Mouse (Mus musculus): Measurements from ENCODE around the gene Akt1s1. TPM values are rescaled to one million over a fixed set of nuclear protein-coding genes. Genes with fewer than 3 reads are reported as not detected.

Akt1s1 gene
- total and polyA plus RNA-seq, 2 experiments from 2014 or later = 81.8 to 91.8 TPM

- peak overlapping the region; percentile 84 for H3K27ac ChIP-seq (ENCODE audit: low read depth)
- TF ChIP-seq EP300 (IDR thresholded peaks at IDR 0.05; ENCODE audit: low read depth) (no peak), CTCF (IDR thresholded peaks at IDR 0.05; ENCODE audit: low read depth) (no peak)
- no peaks in the 10 kb centered on the region for H3K9me3 ChIP-seq (replicated peaks; ENCODE audit: control insufficient read depth, low read length)
- peak overlapping the region; percentile 74 for H3K9ac ChIP-seq (replicated peaks; ENCODE audit: low read depth, low read length)
- H3K27me3 ChIP-seq (ENCODE audit: control insufficient read depth, insufficient read depth, low read length) = no peaks in the 10 kb centered on the region
- ATAC-seq (ENCODE audit: insufficient read depth, low read depth) (no peak), DNase-seq (ENCODE audit: low spot score) (no peak)
- H3K4me3 ChIP-seq (ENCODE audit: low read depth, low read length) = peak overlapping the region; percentile 84
- WGBS = 29% methylated on average over 8 of the region's 8 CpGs
- peaks cover 18% of the 10 kb centered on the region for H3K36me3 ChIP-seq (replicated peaks; ENCODE audit: control insufficient read depth, insufficient read depth, low read length)
- H3K4me1 ChIP-seq (ENCODE audit: control insufficient read depth, insufficient read depth) = peaks cover 24% of the 10 kb centered on the region
- peak overlapping the region; percentile 95 for H3K4me2 ChIP-seq (ENCODE audit: low read depth, low read length)
These were observed 9.1 kb downstream of the Akt1s1 start for GRCm38 (mm10) chr7:44857905-44858304.

GRCm38 (mm10) chr7:44859896-44860295, 11.1 kb downstream of the Akt1s1 start:
- WGBS = 86% methylated on average over 11 of the region's 11 CpGs
- Histone ChIP-seq H3K9me3 (replicated peaks; ENCODE audit: control insufficient read depth, low read length) (no peaks in the 10 kb centered on the region), H3K27ac (ENCODE audit: low read depth) (no peak overlapping the region), H3K4me1 (ENCODE audit: control insufficient read depth, insufficient read depth) (peaks cover 25% of the 10 kb centered on the region), H3K4me2 (ENCODE audit: low read depth, low read length) (no peak overlapping the region), H3K36me3 (replicated peaks; ENCODE audit: control insufficient read depth, insufficient read depth, low read length) (peaks cover 35% of the 10 kb centered on the region), H3K27me3 (ENCODE audit: control insufficient read depth, insufficient read depth, low read length) (no peaks in the 10 kb centered on the region), H3K9ac (replicated peaks; ENCODE audit: low read depth, low read length) (no peak overlapping the region), H3K4me3 (ENCODE audit: low read depth, low read length) (no peak overlapping the region)
- ATAC-seq (ENCODE audit: insufficient read depth, low read depth) (no peak), DNase-seq (ENCODE audit: low spot score) (no peak)
- no peak for TF ChIP-seq CTCF (IDR thresholded peaks at IDR 0.05; ENCODE audit: low read depth)
- TF ChIP-seq EP300 (IDR thresholded peaks at IDR 0.05; ENCODE audit: low read depth) = no peak

- DNase-seq (ENCODE audit: low spot score) (peak; percentile 51), ATAC-seq (ENCODE audit: insufficient read depth, low read depth) (peak; percentile 43)
- Histone ChIP-seq H3K9me3 (replicated peaks; ENCODE audit: control insufficient read depth, low read length) (no peaks in the 10 kb centered on the region), H3K4me1 (ENCODE audit: control insufficient read depth, insufficient read depth) (peaks cover 28% of the 10 kb centered on the region), H3K4me3 (ENCODE audit: low read depth, low read length) (no peak overlapping the region), H3K27me3 (ENCODE audit: control insufficient read depth, insufficient read depth, low read length) (no peaks in the 10 kb centered on the region), H3K27ac (ENCODE audit: low read depth) (0 out of 2 replicates have a peak overlapping the region, but pooled peaks have one; percentile 8), H3K36me3 (replicated peaks; ENCODE audit: control insufficient read depth, insufficient read depth, low read length) (peaks cover 41% of the 10 kb centered on the region), H3K9ac (replicated peaks; ENCODE audit: low read depth, low read length) (no peak overlapping the region), H3K4me2 (ENCODE audit: low read depth, low read length) (no peak overlapping the region)
- TF ChIP-seq EP300 (IDR thresholded peaks at IDR 0.05; ENCODE audit: low read depth) = no peak
- TF ChIP-seq CTCF (IDR thresholded peaks at IDR 0.05; ENCODE audit: low read depth) = peak; percentile 84
- WGBS = 62% methylated on average over 19 of the region's 22 CpGs
These were observed 12.0 kb downstream of the Akt1s1 start for GRCm38 (mm10) chr7:44860576-44861428.

- H3K36me3 ChIP-seq (replicated peaks; ENCODE audit: control insufficient read depth, insufficient read depth, low read length) = peaks cover 41% of the 10 kb centered on the region
- ATAC-seq (ENCODE audit: insufficient read depth, low read depth) (no peak), DNase-seq (ENCODE audit: low spot score) (no peak)
- no peak overlapping the region for H3K9ac ChIP-seq (replicated peaks; ENCODE audit: low read depth, low read length)
- H3K27ac ChIP-seq (ENCODE audit: low read depth) = 0 out of 2 replicates have a peak overlapping the region, but pooled peaks have one; percentile 8
- H3K4me1 ChIP-seq (ENCODE audit: control insufficient read depth, insufficient read depth) = peaks cover 32% of the 10 kb centered on the region
- no peaks in the 10 kb centered on the region for H3K27me3 ChIP-seq (ENCODE audit: control insufficient read depth, insufficient read depth, low read length)
- TF ChIP-seq CTCF (IDR thresholded peaks at IDR 0.05; ENCODE audit: low read depth) (no peak), EP300 (IDR thresholded peaks at IDR 0.05; ENCODE audit: low read depth) (no peak)
- no peak overlapping the region for H3K4me3 ChIP-seq (ENCODE audit: low read depth, low read length)
- H3K4me2 ChIP-seq (ENCODE audit: low read depth, low read length) = no peak overlapping the region
- WGBS = 79% methylated on average over 14 of the region's 14 CpGs
- H3K9me3 ChIP-seq (replicated peaks; ENCODE audit: control insufficient read depth, low read length) = no peaks in the 10 kb centered on the region
These were observed 12.6 kb downstream of the Akt1s1 start for GRCm38 (mm10) chr7:44861429-44861816.

GRCm38 (mm10) chr7:44862434-44862833, 13.6 kb downstream of the Akt1s1 start:
- WGBS = 73% methylated on average over 8 of the region's 8 CpGs
- H3K27me3 ChIP-seq (ENCODE audit: control insufficient read depth, insufficient read depth, low read length) = no peaks in the 10 kb centered on the region
- no peaks in the 10 kb centered on the region for H3K9me3 ChIP-seq (replicated peaks; ENCODE audit: control insufficient read depth, low read length)
- no peak overlapping the region for H3K27ac ChIP-seq (ENCODE audit: low read depth)
- no peak overlapping the region for H3K4me3 ChIP-seq (ENCODE audit: low read depth, low read length)
- no peak overlapping the region for H3K9ac ChIP-seq (replicated peaks; ENCODE audit: low read depth, low read length)
- TF ChIP-seq CTCF (IDR thresholded peaks at IDR 0.05; ENCODE audit: low read depth) (no peak), EP300 (IDR thresholded peaks at IDR 0.05; ENCODE audit: low read depth) (no peak)
- peaks cover 38% of the 10 kb centered on the region for H3K4me1 ChIP-seq (ENCODE audit: control insufficient read depth, insufficient read depth)
- ATAC-seq (ENCODE audit: insufficient read depth, low read depth) = no peak
- peaks cover 41% of the 10 kb centered on the region for H3K36me3 ChIP-seq (replicated peaks; ENCODE audit: control insufficient read depth, insufficient read depth, low read length)
- no peak for DNase-seq (ENCODE audit: low spot score)
- no peak overlapping the region for H3K4me2 ChIP-seq (ENCODE audit: low read depth, low read length)

Measured in heart, postnatal 0 days (tissue).